Mouse (Mus musculus): ENCODE results near the gene Adora2b. TPM values are rescaled to one million over a fixed set of nuclear protein-coding genes. Genes with fewer than 3 reads are reported as not detected.
"Not testable (repeated sequence)": the region's sequence is repeated elsewhere in the genome, so short reads cannot be mapped to it uniquely, and the experiment has no call there.

The Adora2b gene
- total RNA-seq, 4 experiments from 2014 or later = 6.2 to 9.5 (median 8.5) TPM

GRCm38 (mm10) chr11:62263599-62263998 is 14.8 kb downstream of the Adora2b start:
- DNase-seq (ENCODE audit: low spot score in 2 of 2) = no peak

GRCm38 (mm10) chr11:62264018-62264417 is 15.2 kb downstream of the Adora2b start:
- no peak for DNase-seq (ENCODE audit: low spot score in 2 of 2)

- no peak for DNase-seq (ENCODE audit: low spot score in 2 of 2)
These were observed 16.9 kb downstream of the Adora2b start for GRCm38 (mm10) chr11:62265642-62266041.

- DNase-seq (ENCODE audit: low spot score in 2 of 2) = no peak
These were observed 17.9 kb downstream of the Adora2b start for GRCm38 (mm10) chr11:62266466-62267214.

GRCm38 (mm10) chr11:62268381-62268780 is 19.6 kb downstream of the Adora2b start:
- DNase-seq (ENCODE audit: low spot score in 2 of 2) = no peak

GRCm38 (mm10) chr11:62269097-62269496 is 20.3 kb downstream of the Adora2b start:
- no peak for DNase-seq (ENCODE audit: low spot score in 2 of 2)

GRCm38 (mm10) chr11:62270851-62271250 is 22.1 kb downstream of the Adora2b start:
- no peak for DNase-seq (ENCODE audit: low spot score in 2 of 2)

- DNase-seq (ENCODE audit: low spot score in 2 of 2) = no peak
These were observed 28.3 kb downstream of the Adora2b start for GRCm38 (mm10) chr11:62277086-62277485.

GRCm38 (mm10) chr11:62278027-62278426 is 29.2 kb downstream of the Adora2b start:
- peak in 1 of 2 experiments; percentile 38 for DNase-seq (ENCODE audit: low spot score in 2 of 2)

- DNase-seq (ENCODE audit: low spot score in 2 of 2) = peak; percentile 81 to 90
These were observed 32.2 kb downstream of the Adora2b start, which contains the start of the genes Zswim7 and Ttc19 for GRCm38 (mm10) chr11:62280675-62281600. TSS of gene Zswim7 (minus strand) at chr11:62281375. TSS of gene Ttc19 (plus strand) at chr11:62281473.

- no peak for DNase-seq (ENCODE audit: low spot score in 2 of 2)
These were observed 32.8 kb downstream of the Adora2b start for GRCm38 (mm10) chr11:62281601-62281997.

GRCm38 (mm10) chr11:62284020-62284419 is 35.2 kb downstream of the Adora2b start:
- DNase-seq (ENCODE audit: low spot score in 2 of 2) = not testable (repeated sequence)

GRCm38 (mm10) chr11:62285020-62285419 is 36.2 kb downstream of the Adora2b start:
- no peak for DNase-seq (ENCODE audit: low spot score in 2 of 2)

GRCm38 (mm10) chr11:62287700-62288099 is 38.9 kb downstream of the Adora2b start:
- no peak for DNase-seq (ENCODE audit: low spot score in 2 of 2)

GRCm38 (mm10) chr11:62294121-62294520 is 45.3 kb downstream of the Adora2b start:
- DNase-seq (ENCODE audit: low spot score in 2 of 2) = no peak

- DNase-seq (ENCODE audit: low spot score in 2 of 2) = no peak
These were observed 50.1 kb downstream of the Adora2b start for GRCm38 (mm10) chr11:62298883-62299282.

GRCm38 (mm10) chr11:62305866-62306265 is 57.1 kb downstream of the Adora2b start:
- no peak for DNase-seq (ENCODE audit: low spot score in 2 of 2)

GRCm38 (mm10) chr11:62309296-62309695 is 60.5 kb downstream of the Adora2b start:
- DNase-seq (ENCODE audit: low spot score in 2 of 2) = no peak

GRCm38 (mm10) chr11:62314984-62315383 is 66.2 kb downstream of the Adora2b start:
- no peak for DNase-seq (ENCODE audit: low spot score in 2 of 2)

Data from layer of hippocampus, adult 8-10 months (tissue).